Mouse (Mus musculus): ENCODE measurements at regions not wholly inside any gene's neighbourhood (a gene's known extent, or its start where the extent isn't known, plus 50 kb on each side); places are given as distances from the start of the nearest gene placed in this dataset.

DNA sequence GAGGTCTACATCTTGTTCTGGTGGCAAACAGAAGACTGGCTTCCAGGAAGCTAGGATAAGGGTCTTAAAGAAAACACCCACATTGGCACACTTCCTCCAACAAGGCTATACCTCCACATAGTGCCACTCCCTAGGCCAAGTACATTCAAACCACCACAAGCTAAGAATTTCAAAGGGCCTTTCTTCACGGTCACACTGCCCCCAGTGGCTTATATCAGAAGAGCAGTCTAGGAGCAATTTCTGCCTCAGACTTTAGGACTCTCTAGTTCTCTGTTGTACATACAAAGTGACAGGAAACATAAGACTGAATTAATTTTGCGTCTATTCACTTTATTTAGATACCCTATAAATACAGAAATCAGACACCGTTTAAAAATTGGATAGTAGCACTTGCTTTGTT lies 175.7 kb upstream of the Nwd2 start:
- TF ChIP-seq CTCF (IDR thresholded peaks at IDR 0.05) (peak; percentile 21; the same call in 1 of the 2 replicates), EP300 (IDR thresholded peaks at IDR 0.05) (no peak)

All from lung, postnatal 0 days (tissue).